ENCODE assay signal across 14 mouse cellular contexts in genomic region chr7:132693561-132693960, GRCm38 (mm10).
"Had no signal": no experiment of that assay in that cellular context is flagged by ENCODE, and none has a peak within 500 bp of the region (broad histone marks: within the 10 kb centered on the region; RNA-seq: fewer than 3 reads in every experiment).

No protein-coding gene starts in this region.

- H3K4me3 ChIP-seq: left cerebral cortex, adult 2 months; limb, embryonic 10.5 days; liver, embryonic 12.5 days; megakaryocyte, embryonic 14.5 days; midbrain, embryonic 15.5 days; neural tube, embryonic 13.5 days had no signal

- H3K27ac ChIP-seq: hindbrain, postnatal 0 days; left cerebral cortex, adult 2 months; limb, embryonic 10.5 days; liver, embryonic 12.5 days; macrophage; midbrain, embryonic 15.5 days; neural tube, embryonic 13.5 days; stomach, postnatal 0 days had no signal

- H3K36me3 ChIP-seq: limb, embryonic 10.5 days; liver, embryonic 12.5 days; midbrain, embryonic 15.5 days; neural tube, embryonic 13.5 days had no signal

- H3K9ac ChIP-seq: liver, embryonic 12.5 days; lung, embryonic 14.5 days; midbrain, embryonic 15.5 days; neural tube, embryonic 13.5 days had no signal

- ATAC-seq: hindbrain, postnatal 0 days; liver, embryonic 12.5 days; midbrain, embryonic 15.5 days had no signal

- H3K27me3 ChIP-seq: liver, embryonic 12.5 days; megakaryocyte, embryonic 14.5 days; midbrain, embryonic 15.5 days; neural tube, embryonic 13.5 days had no signal

- H3K4me1 ChIP-seq: midbrain, embryonic 15.5 days had no signal

- DNase-seq: lung, embryonic 14.5 days; lung, postnatal 10 days; right cerebral cortex, postnatal 25 days; thymus, postnatal 4 days had no signal

- H3K4me2 ChIP-seq: liver, embryonic 12.5 days; lung, embryonic 14.5 days; midbrain, embryonic 11.5 days; midbrain, embryonic 15.5 days; neural tube, embryonic 13.5 days had no signal

- H3K9me3 ChIP-seq: limb, embryonic 10.5 days; liver, embryonic 12.5 days; midbrain, embryonic 15.5 days had no signal
